Mouse (Mus musculus) midbrain, postnatal 0 days (tissue): Measurements from ENCODE around the gene Pcolce2. TPM values are rescaled to one million over a fixed set of nuclear protein-coding genes. Genes with fewer than 3 reads are reported as not detected.
A peak's percentile ranks its signal among the peaks of the same experiment; 100 is the strongest.

Experiments
- ATAC-seq: fragments of 200-750 bp; cut with Nextera tagmentation; 2 replicates; pipeline ENCODE4 v1.8.0; 2017; ENCODE audit warnings: moderate number of reproducible peaks, mild to moderate bottlenecking, moderate TSS enrichment, moderate library complexity; ENCODE audit not compliant: low FRiP score
- DNase-seq: peaks from one replicate; pipeline ENCODE4 v3.0.0-alpha.2; 2015; ENCODE audit warnings: low spot score
- H3K27ac ChIP-seq: fragments of 300-500 bp; sonication (generic); 2 replicates; pipeline ENCODE4 v1.5.1; 2014; ENCODE audit warnings: low read depth, mild to moderate bottlenecking, low read length, mixed read lengths
- H3K27me3 ChIP-seq: fragments of 300-500 bp; sonication (generic); 2 replicates; pipeline ENCODE4 v1.6.1; 2014; ENCODE audit warnings: low read length, control low read depth, mixed read lengths; ENCODE audit not compliant: insufficient read depth
- H3K36me3 ChIP-seq: fragments of 300-500 bp; sonication (generic); 2 replicates; pipeline ENCODE4 v1.6.1; 2014; ENCODE audit warnings: low read length, control low read depth, mixed read lengths; ENCODE audit not compliant: insufficient read depth
- H3K4me1 ChIP-seq: fragments of 300-500 bp; sonication (generic); 2 replicates; pipeline ENCODE4 v1.6.1; 2014; ENCODE audit warnings: mild to moderate bottlenecking, control low read depth, antibody characterized with exemption, low read length, mixed read lengths; ENCODE audit not compliant: insufficient read depth
- H3K4me2 ChIP-seq: fragments of 300-500 bp; sonication (generic); 2 replicates; pipeline ENCODE4 v1.6.1; 2014; ENCODE audit warnings: low read depth, mild to moderate bottlenecking, low read length, mixed read lengths; ENCODE audit not compliant: poor library complexity, severe bottlenecking
- H3K4me3 ChIP-seq: fragments of 300-500 bp; sonication (generic); 2 replicates; pipeline ENCODE4 v1.5.1; 2014; ENCODE audit warnings: low read depth, mild to moderate bottlenecking, low read length, moderate library complexity
- H3K9ac ChIP-seq: fragments of 300-500 bp; sonication (generic); replicated peaks from 2 replicates; pipeline ENCODE4 v1.6.1; 2014; ENCODE audit warnings: mild to moderate bottlenecking, low read length, moderate library complexity, mixed read lengths; ENCODE audit not compliant: poor library complexity, severe bottlenecking
- H3K9me3 ChIP-seq: fragments of 300-500 bp; sonication (generic); 2 replicates; pipeline ENCODE4 v1.6.1; 2016; ENCODE audit warnings: low read length, control low read depth
- CTCF ChIP-seq: IDR thresholded peaks from 2 replicates; pipeline ENCODE4 v1.5.1; 2016; ENCODE audit warnings: antibody characterized with exemption, mild to moderate bottlenecking
- WGBS: fragments of 180-500 bp; shearing (Covaris S2); extraction: QIAGEN DNeasy Blood & Tissue Kit; methylation state at CpG from one replicate; pipeline ENCODE4 v1.1.7; 2014; 5-methylcytosine and 5-hydroxymethylcytosine counted together
- polyA plus RNA-seq: library from polyadenylated mRNA; unstranded; fragments of >200 nt; fragmentation: Nextera tagmentation; extraction: Ambion mirVana; gene quantifications from 2 replicates; pipeline ENCODE4 v1.2.1, GENCODE M21; 2015
- total RNA-seq: library from RNA; depleted of rRNA; stranded (reverse); fragments of >200 nt; gene quantifications from 2 replicates; pipeline ENCODE4 v1.2.3, GENCODE M21; 2014

Pcolce2 gene
- total and polyA plus RNA-seq, 2 experiments from 2014 or later: 0.66 to 2.0 TPM

- Histone ChIP-seq H3K4me3 (no peak overlapping the region), H3K27me3 (no peaks in the 10 kb centered on the region), H3K9me3 (no peaks in the 10 kb centered on the region), H3K27ac (no peak overlapping the region), H3K9ac (no peak overlapping the region), H3K4me2 (no peak overlapping the region), H3K36me3 (no peaks in the 10 kb centered on the region), H3K4me1 (no peaks in the 10 kb centered on the region)
- DNase-seq (no peak), ATAC-seq (no peak)
- 87% methylated on average over 6 of the region's 6 CpGs for WGBS
- TF ChIP-seq CTCF: no peak
Measured at GRCm38 (mm10) chr9:95665835-95666234, 28.4 kb downstream of the Pcolce2 start.

GRCm38 (mm10) chr9:95667836-95668235 is 30.4 kb downstream of the Pcolce2 start:
- DNase-seq: peak; percentile 77
- H3K4me2 ChIP-seq: no peak overlapping the region
- no peak for TF ChIP-seq CTCF
- ATAC-seq: no peak
- WGBS: 22% methylated on average over 9 of the region's 9 CpGs
- no peaks in the 10 kb centered on the region for H3K4me1 ChIP-seq
- no peak overlapping the region for H3K27ac ChIP-seq
- H3K9me3 ChIP-seq: no peaks in the 10 kb centered on the region
- H3K27me3 ChIP-seq: no peaks in the 10 kb centered on the region
- no peaks in the 10 kb centered on the region for H3K36me3 ChIP-seq
- H3K9ac ChIP-seq: no peak overlapping the region
- no peak overlapping the region for H3K4me3 ChIP-seq

GRCm38 (mm10) chr9:95668306-95668705 is 30.9 kb downstream of the Pcolce2 start:
- DNase-seq: no peak

GRCm38 (mm10) chr9:95672331-95672730 is 34.9 kb downstream of the Pcolce2 start:
- DNase-seq: no peak
- H3K27me3 ChIP-seq: no peaks in the 10 kb centered on the region
- WGBS: 91% methylated on average over 3 of the region's 3 CpGs

More at GRCm38 (mm10) chr9:95668306-95668705, 30.9 kb downstream of the Pcolce2 start:
- no peak for ATAC-seq
- Histone ChIP-seq H3K27me3 (no peaks in the 10 kb centered on the region), H3K9ac (no peak overlapping the region), H3K4me3 (no peak overlapping the region), H3K9me3 (no peaks in the 10 kb centered on the region), H3K36me3 (no peaks in the 10 kb centered on the region), H3K4me2 (no peak overlapping the region), H3K27ac (no peak overlapping the region), H3K4me1 (no peaks in the 10 kb centered on the region)
- 64% methylated on average over 5 of the region's 5 CpGs for WGBS
- no peak for TF ChIP-seq CTCF

GRCm38 (mm10) chr9:95672760-95673159 is 35.4 kb downstream of the Pcolce2 start:
- 81% methylated on average over 6 of the region's 6 CpGs for WGBS
- Histone ChIP-seq H3K36me3 (no peaks in the 10 kb centered on the region), H3K4me1 (no peaks in the 10 kb centered on the region), H3K27me3 (no peaks in the 10 kb centered on the region), H3K9ac (no peak overlapping the region), H3K27ac (no peak overlapping the region), H3K4me2 (no peak overlapping the region), H3K4me3 (no peak overlapping the region), H3K9me3 (no peaks in the 10 kb centered on the region)
- TF ChIP-seq CTCF: peak; percentile 46
- no peak for ATAC-seq
- DNase-seq: no peak

More at GRCm38 (mm10) chr9:95672331-95672730, 34.9 kb downstream of the Pcolce2 start:
- no peak overlapping the region for H3K27ac ChIP-seq
- H3K4me1 ChIP-seq: no peaks in the 10 kb centered on the region
- H3K4me3 ChIP-seq: no peak overlapping the region
- H3K9ac ChIP-seq: no peak overlapping the region
- no peaks in the 10 kb centered on the region for H3K9me3 ChIP-seq
- TF ChIP-seq CTCF: no peak
- H3K36me3 ChIP-seq: no peaks in the 10 kb centered on the region
- no peak overlapping the region for H3K4me2 ChIP-seq
- ATAC-seq: no peak

- Histone ChIP-seq H3K27me3 (no peaks in the 10 kb centered on the region), H3K4me3 (no peak overlapping the region), H3K4me2 (no peak overlapping the region), H3K27ac (no peak overlapping the region), H3K4me1 (no peaks in the 10 kb centered on the region), H3K9ac (no peak overlapping the region), H3K9me3 (no peaks in the 10 kb centered on the region), H3K36me3 (no peaks in the 10 kb centered on the region)
- ATAC-seq (peak; percentile 70), DNase-seq (peak; percentile 86)
- WGBS: 73% methylated on average over 9 of the region's 9 CpGs
- TF ChIP-seq CTCF: no peak
Measured at GRCm38 (mm10) chr9:95675064-95675699, 37.8 kb downstream of the Pcolce2 start.
